8 mouse cellular contexts compared by ENCODE assay signal in the genomic region with DNA sequence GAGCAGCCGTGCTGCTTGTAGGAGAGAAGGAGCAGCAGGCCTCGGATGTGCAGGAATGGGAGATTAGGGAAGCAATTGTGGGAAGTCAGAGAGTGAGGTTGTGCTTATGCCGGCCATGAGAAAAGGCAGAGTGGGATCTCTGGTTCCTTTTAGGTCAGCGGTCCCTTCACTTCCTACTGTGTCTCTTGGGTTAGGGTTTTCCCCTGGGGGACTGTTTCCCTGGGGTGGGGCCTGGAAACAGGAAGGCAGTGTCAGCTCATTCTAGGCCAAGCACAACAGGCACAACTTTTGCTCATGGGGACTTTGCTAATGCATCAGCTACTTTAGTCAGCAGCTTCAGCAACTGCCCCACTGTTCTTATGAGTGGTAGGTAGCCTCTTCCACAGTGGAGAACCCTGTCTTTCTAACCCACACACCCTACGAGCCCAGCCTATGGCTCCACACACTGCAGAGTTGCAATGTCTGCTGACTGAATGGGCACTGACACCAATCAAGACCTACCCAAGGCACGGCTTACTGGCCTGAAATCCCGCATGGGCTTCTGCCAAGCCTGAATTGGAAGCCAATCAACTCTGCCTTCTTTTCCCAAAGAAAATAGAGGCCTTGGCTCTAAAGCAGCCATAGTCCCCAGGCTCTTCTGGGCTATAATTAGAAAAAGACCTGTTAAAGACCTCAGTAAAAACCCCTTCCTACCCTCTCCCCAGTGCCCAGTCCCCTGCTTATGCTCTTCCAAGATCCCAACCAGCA.
DNase-seq lines count a peak whose midpoint lies in the region; ATAC-seq lines count a peak whose summit lies in the region.

No protein-coding gene starts in this region.

- no peak for DNase-seq in forebrain, embryonic 11.5 days (ENCODE audit: low spot score)
- DNase-seq in ovary, postnatal 36 days (ENCODE audit: low spot score): peak; percentile 16
- DNase-seq in ovary, postnatal 10 days (ENCODE audit: low spot score): no peak
- DNase-seq in heart, adult 9 months (ENCODE audit: low spot score in 2 of 2): peak; percentile 85 to 86
- DNase-seq in left cerebral cortex, adult 18-20 months (ENCODE audit: low spot score in 2 of 2): peak; percentile 7 to 14
- no peak for DNase-seq in urinary bladder, adult 2 months (ENCODE audit: low spot score)
- no peak for DNase-seq in retina, embryonic 14.5 days (ENCODE audit: low spot score)

- no peaks in the 10 kb centered on the region for H3K36me3 ChIP-seq in forebrain, embryonic 13.5 days (ENCODE audit: poor library complexity, severe bottlenecking)
- H3K36me3 ChIP-seq in forebrain, embryonic 11.5 days (ENCODE audit: control insufficient read depth, insufficient read depth, low read length): no peaks in the 10 kb centered on the region

- no peak overlapping the region for H3K4me3 ChIP-seq in forebrain, embryonic 13.5 days
- no peak overlapping the region for H3K4me3 ChIP-seq in forebrain, embryonic 11.5 days (ENCODE audit: low read depth, low read length)

- H3K4me2 ChIP-seq in forebrain, embryonic 13.5 days: no peak overlapping the region
- no peak overlapping the region for H3K4me2 ChIP-seq in forebrain, embryonic 11.5 days (ENCODE audit: low read depth, low read length, severe bottlenecking)

- H3K9me3 ChIP-seq in forebrain, embryonic 13.5 days (replicated peaks): no peaks in the 10 kb centered on the region
- H3K9me3 ChIP-seq in forebrain, embryonic 11.5 days (ENCODE audit: control insufficient read depth, low read length): no peaks in the 10 kb centered on the region

- H3K27ac ChIP-seq in forebrain, embryonic 13.5 days: no peak overlapping the region
- H3K27ac ChIP-seq in forebrain, embryonic 11.5 days (ENCODE audit: low read depth, low read length): no peak overlapping the region

- no peaks in the 10 kb centered on the region for H3K27me3 ChIP-seq in forebrain, embryonic 13.5 days
- H3K27me3 ChIP-seq in forebrain, embryonic 11.5 days (ENCODE audit: control insufficient read depth, insufficient read depth, low read length): no peaks in the 10 kb centered on the region

- H3K4me1 ChIP-seq in forebrain, embryonic 13.5 days: no peaks in the 10 kb centered on the region
- no peaks in the 10 kb centered on the region for H3K4me1 ChIP-seq in forebrain, embryonic 11.5 days (replicated peaks; ENCODE audit: control insufficient read depth, insufficient read depth, low read length)

- no peak overlapping the region for H3K9ac ChIP-seq in forebrain, embryonic 13.5 days
- no peak overlapping the region for H3K9ac ChIP-seq in forebrain, embryonic 11.5 days (ENCODE audit: low read length)

- 81% methylated on average over 7 of the region's 7 CpGs for WGBS in forebrain, embryonic 13.5 days
- WGBS in forebrain, embryonic 11.5 days: 85% methylated on average over 7 of the region's 7 CpGs

- ATAC-seq in forebrain, embryonic 13.5 days: peak; percentile 70; the same call in 1 of the 2 replicates
- no peak for ATAC-seq in forebrain, embryonic 11.5 days (replicated peaks; ENCODE audit: low FRiP score)

Comparison
In these comparisons a context has a peak if more than half of its experiments do, and no peak if none do; other contexts are left out.
1. DNase-seq: peak in ovary, postnatal 36 days (single experiment), heart, adult 9 months (2 of 2) and left cerebral cortex, adult 18-20 months (2 of 2); none in forebrain, embryonic 11.5 days (single experiment), ovary, postnatal 10 days (single experiment), urinary bladder, adult 2 months (single experiment) and retina, embryonic 14.5 days (single experiment).